Mouse (Mus musculus): ENCODE data around the gene Nin.

GRCm38 (mm10) chr12:70023580-70023979 is 89.9 kb downstream of the Nin start:
- TF ChIP-seq CTCF (IDR thresholded peaks at IDR 0.05; ENCODE audit: low read depth, low read length), result no peak
- TF ChIP-seq POLR2AphosphoS5 (IDR thresholded peaks at IDR 0.05; ENCODE audit: insufficient replicate concordance, low read depth, low read length), result no peak
- no peak for TF ChIP-seq GATA1 (IDR thresholded peaks at IDR 0.05; ENCODE audit: borderline replicate concordance, low read length)
